Comparison of ENCODE assay signal across 7 mouse cellular contexts in the genomic region with DNA sequence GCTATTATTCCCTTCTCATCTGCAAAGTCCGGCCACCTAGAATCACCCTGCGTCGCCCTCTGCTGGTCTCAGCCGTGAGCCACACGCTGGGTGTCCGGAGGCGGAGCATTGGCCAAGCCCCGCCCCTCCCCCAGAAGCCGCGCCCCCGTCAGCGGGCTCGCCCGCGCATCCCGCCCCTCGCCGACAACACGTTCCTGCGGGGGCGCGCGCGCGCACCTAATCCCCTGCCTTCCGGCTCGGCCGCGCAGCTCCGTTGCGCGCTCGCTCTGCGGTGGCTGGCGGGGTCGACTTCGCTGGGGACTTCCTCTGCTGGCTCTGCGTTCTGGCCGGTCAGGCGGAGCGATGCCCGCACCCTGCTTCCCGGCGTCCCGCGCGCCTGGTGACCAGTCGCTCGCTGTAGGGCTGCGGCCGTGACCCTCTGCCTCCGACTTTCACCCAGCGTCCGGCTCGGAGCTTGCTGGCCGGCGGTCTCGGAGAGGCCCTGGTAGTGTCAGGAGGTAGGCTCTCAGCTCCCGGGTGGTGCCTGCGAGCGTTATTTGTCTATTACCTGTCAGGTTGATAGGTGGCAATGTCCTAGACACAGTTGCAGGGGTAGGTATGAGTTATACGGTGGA. TPM values are rescaled to one million over a fixed set of nuclear protein-coding genes. Genes with fewer than 3 reads are reported as not detected.
DNase-seq lines count a peak whose midpoint lies in the region; ATAC-seq lines count a peak whose summit lies in the region.

A gene (plus strand): TSS at position 186 of the 614 bp plus-strand sequence.

- no peaks in the 10 kb centered on the region for H3K9me3 ChIP-seq in embryonic facial prominence, embryonic 10.5 days
- no peaks in the 10 kb centered on the region for H3K9me3 ChIP-seq in limb, embryonic 11.5 days (ENCODE audit: control insufficient read depth, low read length)
- no peaks in the 10 kb centered on the region for H3K9me3 ChIP-seq in midbrain, embryonic 14.5 days (ENCODE audit: control insufficient read depth, low read length)

- H3K4me1 ChIP-seq in embryonic facial prominence, embryonic 10.5 days: peaks cover 4% of the 10 kb centered on the region
- H3K4me1 ChIP-seq in limb, embryonic 11.5 days (ENCODE audit: control insufficient read depth, insufficient read depth, low read length): peaks cover 4% of the 10 kb centered on the region; the same call in 1 of the 2 replicates
- H3K4me1 ChIP-seq in midbrain, embryonic 14.5 days (ENCODE audit: control insufficient read depth, insufficient read depth, low read length): peaks cover 5% of the 10 kb centered on the region

- H3K36me3 ChIP-seq in embryonic facial prominence, embryonic 10.5 days (replicated peaks): peaks cover 13% of the 10 kb centered on the region
- no peaks in the 10 kb centered on the region for H3K36me3 ChIP-seq in limb, embryonic 11.5 days (ENCODE audit: control insufficient read depth, insufficient read depth, low read length)
- H3K36me3 ChIP-seq in midbrain, embryonic 14.5 days (ENCODE audit: control insufficient read depth, insufficient read depth, low read length): no peaks in the 10 kb centered on the region

- peak within 1 kb of the TSS; percentile 60 for H3K4me2 ChIP-seq in limb, embryonic 11.5 days (ENCODE audit: low read depth, severe bottlenecking)
- H3K4me2 ChIP-seq in midbrain, embryonic 14.5 days (ENCODE audit: low read length): peak within 1 kb of the TSS; percentile 65

- peak within 1 kb of the TSS; percentile 86 for H3K9ac ChIP-seq in limb, embryonic 11.5 days (ENCODE audit: low read length)
- peak within 1 kb of the TSS; percentile 86 for H3K9ac ChIP-seq in midbrain, embryonic 14.5 days (replicated peaks; ENCODE audit: low read length)

- H3K27ac ChIP-seq in embryonic facial prominence, embryonic 10.5 days (replicated peaks): peak within 1 kb of the TSS; percentile 93
- H3K27ac ChIP-seq in limb, embryonic 11.5 days (replicated peaks; ENCODE audit: low read depth, low read length): peak within 1 kb of the TSS; percentile 47; the same call in 1 of the 2 replicates
- peak within 1 kb of the TSS; percentile 86 for H3K27ac ChIP-seq in midbrain, embryonic 14.5 days (replicated peaks; ENCODE audit: low read depth, low read length)

- ATAC-seq in limb, embryonic 11.5 days (ENCODE audit: insufficient number of reproducible peaks, low FRiP score, low TSS enrichment, low read depth): peak; percentile 96
- ATAC-seq in midbrain, embryonic 14.5 days (ENCODE audit: low FRiP score, low TSS enrichment): peak; percentile 97

- under 1% methylated on average over 62 of the region's 62 CpGs for WGBS in embryonic facial prominence, embryonic 10.5 days
- WGBS in limb, embryonic 11.5 days: under 1% methylated on average over 61 of the region's 62 CpGs
- under 1% methylated on average over 62 of the region's 62 CpGs for WGBS in midbrain, embryonic 14.5 days

- peak within 1 kb of the TSS; percentile 83 for H3K4me3 ChIP-seq in embryonic facial prominence, embryonic 10.5 days
- H3K4me3 ChIP-seq in limb, embryonic 11.5 days (ENCODE audit: low read depth, low read length): peak within 1 kb of the TSS; percentile 74
- peak within 1 kb of the TSS; percentile 86 for H3K4me3 ChIP-seq in midbrain, embryonic 14.5 days (replicated peaks; ENCODE audit: low read depth, low read length)

- no peaks in the 10 kb centered on the region for H3K27me3 ChIP-seq in embryonic facial prominence, embryonic 10.5 days (replicated peaks; ENCODE audit: low read depth, poor library complexity, severe bottlenecking)
- H3K27me3 ChIP-seq in limb, embryonic 11.5 days (ENCODE audit: control insufficient read depth, insufficient read depth, low read length): no peaks in the 10 kb centered on the region
- no peaks in the 10 kb centered on the region for H3K27me3 ChIP-seq in midbrain, embryonic 14.5 days (ENCODE audit: control insufficient read depth, insufficient read depth, low read length)

- DNase-seq in adrenal gland, postnatal 10 days: peak; percentile 98
- DNase-seq in embryonic facial prominence, embryonic 10.5 days (ENCODE audit: low spot score): peak; percentile 97
- peak; percentile 99 for DNase-seq in heart, adult 11 months
- peak; percentile 93 for DNase-seq in kidney, adult 18-20 months
- peak; percentile 95 for DNase-seq in limb, embryonic 11.5 days (ENCODE audit: low spot score)
- DNase-seq in midbrain, embryonic 14.5 days: peak; percentile 98
- peak; percentile 88 to 95 for DNase-seq in spleen, adult 18-20 months

RNA-seq across cellular contexts. Expression of the gene that starts here (rescaled TPM):
- 10 to 100 TPM; 13.5 to 18.5 TPM for total RNA-seq in adrenal gland, postnatal 10 days (2021)
- polyA plus RNA-seq in embryonic facial prominence, embryonic 10.5 days (2016; fragmentation: Nextera tagmentation; extraction: Ambion mirVana): 8.9 and 10.4 TPM in 2 replicates
- polyA plus RNA-seq in limb, embryonic 11.5 days (2014; fragmentation: Nextera tagmentation; extraction: Ambion mirVana): 13.2 and 16.4 TPM in 2 replicates
- 12.1 and 13.6 TPM in 2 replicates for polyA plus RNA-seq in midbrain, embryonic 14.5 days (2014; fragmentation: Nextera tagmentation; extraction: Ambion mirVana)

Comparison
In these comparisons a context has a peak if more than half of its experiments do, and no peak if none do; other contexts are left out.
1. Peak in every context shown above with its lines: DNase-seq, ATAC-seq, H3K4me3 ChIP-seq and H3K27ac ChIP-seq.